Mouse (Mus musculus) midbrain, embryonic 16.5 days (tissue): ENCODE results near the gene Pax5. TPM values are rescaled to one million over a fixed set of nuclear protein-coding genes. Genes with fewer than 3 reads are reported as not detected.

Source experiments
- ATAC-seq: fragments of 200-750 bp; cut with Nextera tagmentation; 2 replicates; pipeline ENCODE4 v1.8.0; 2017; ENCODE audit warnings: moderate TSS enrichment
- H3K27ac ChIP-seq: fragments of 300-500 bp; sonication (generic); 2 replicates; pipeline ENCODE4 v1.5.1; 2014; ENCODE audit warnings: mild to moderate bottlenecking, low read length, mixed read lengths
- H3K27me3 ChIP-seq: fragments of 300-500 bp; sonication (generic); 2 replicates; pipeline ENCODE4 v1.6.1; 2014; ENCODE audit warnings: low read depth, low read length, mixed read lengths; ENCODE audit not compliant: control insufficient read depth, insufficient read depth
- H3K36me3 ChIP-seq: fragments of 300-500 bp; sonication (generic); 2 replicates; pipeline ENCODE4 v1.6.1; 2014; ENCODE audit warnings: mild to moderate bottlenecking, low read length, moderate library complexity, mixed read lengths; ENCODE audit not compliant: control insufficient read depth, insufficient read depth
- H3K4me1 ChIP-seq: fragments of 300-500 bp; sonication (generic); 2 replicates; pipeline ENCODE4 v1.6.1; 2014; ENCODE audit warnings: mild to moderate bottlenecking, low read length, mixed read lengths; ENCODE audit not compliant: control insufficient read depth, insufficient read depth
- H3K4me2 ChIP-seq: fragments of 300-500 bp; sonication (generic); 2 replicates; pipeline ENCODE4 v1.6.1; 2014; ENCODE audit warnings: mild to moderate bottlenecking, low read length, mixed read lengths
- H3K4me3 ChIP-seq: fragments of 300-500 bp; sonication (generic); 2 replicates; pipeline ENCODE4 v1.5.1; 2014; ENCODE audit warnings: low read depth, mild to moderate bottlenecking, low read length, moderate library complexity, mixed read lengths
- H3K9ac ChIP-seq: fragments of 300-500 bp; sonication (generic); 2 replicates; pipeline ENCODE4 v1.6.1; 2014; ENCODE audit warnings: low read depth, low read length, mixed read lengths
- H3K9me3 ChIP-seq: fragments of 300-500 bp; sonication (generic); replicated peaks from 2 replicates; pipeline ENCODE4 v1.6.1; 2014; ENCODE audit warnings: mild to moderate bottlenecking, low read length, mixed read lengths; ENCODE audit not compliant: control insufficient read depth, poor library complexity, severe bottlenecking
- WGBS: fragments of 180-500 bp; shearing (Covaris S2); extraction: QIAGEN DNeasy Blood & Tissue Kit; methylation state at CpG from one replicate; pipeline ENCODE4 v1.1.7; 2014; 5-methylcytosine and 5-hydroxymethylcytosine counted together
- microRNA-seq: library from miRNA; unstranded; fragments of <30 nt; microRNA quantifications from one replicate; pipeline ENCODE4, GENCODE M21; 2017
- polyA plus RNA-seq: library from polyadenylated mRNA; unstranded; fragments of >200 nt; fragmentation: Nextera tagmentation; extraction: Ambion mirVana; gene quantifications from 2 replicates; pipeline ENCODE4 v1.2.1, GENCODE M21; 2015

Pax5 gene
- polyA plus RNA-seq, 1 experiment from 2014 or later: 3.6 TPM

DNA sequence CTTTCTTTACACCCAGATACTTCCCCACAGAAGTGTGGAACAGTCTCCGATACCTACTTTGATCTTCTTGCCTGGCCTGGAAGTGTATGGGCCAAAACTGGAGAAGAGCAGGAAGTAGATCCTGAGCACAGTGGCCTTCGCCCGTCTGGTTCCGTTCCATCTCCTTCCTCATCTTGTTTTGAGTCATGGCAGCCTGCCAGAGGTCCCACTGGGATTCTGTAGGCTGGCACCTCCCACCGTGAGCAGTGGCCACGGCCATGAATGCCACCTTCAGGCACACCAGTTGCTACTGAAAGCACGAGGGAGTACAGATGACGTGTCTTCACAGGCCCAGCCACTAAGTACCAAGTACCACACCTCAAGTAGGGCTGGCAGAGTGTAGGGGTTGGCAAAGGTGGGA is 222.1 kb downstream of the Pax5 start:
- no peaks in the 10 kb centered on the region for H3K27me3 ChIP-seq
- no peak overlapping the region for H3K4me3 ChIP-seq
- no peaks in the 10 kb centered on the region for H3K4me1 ChIP-seq
- WGBS: 57% methylated on average over 8 of the region's 8 CpGs
- H3K4me2 ChIP-seq: no peak overlapping the region
- no peak for ATAC-seq
- no peak overlapping the region for H3K27ac ChIP-seq
- no peak overlapping the region for H3K9ac ChIP-seq
- H3K36me3 ChIP-seq: no peaks in the 10 kb centered on the region
- H3K9me3 ChIP-seq: no peaks in the 10 kb centered on the region

DNA sequence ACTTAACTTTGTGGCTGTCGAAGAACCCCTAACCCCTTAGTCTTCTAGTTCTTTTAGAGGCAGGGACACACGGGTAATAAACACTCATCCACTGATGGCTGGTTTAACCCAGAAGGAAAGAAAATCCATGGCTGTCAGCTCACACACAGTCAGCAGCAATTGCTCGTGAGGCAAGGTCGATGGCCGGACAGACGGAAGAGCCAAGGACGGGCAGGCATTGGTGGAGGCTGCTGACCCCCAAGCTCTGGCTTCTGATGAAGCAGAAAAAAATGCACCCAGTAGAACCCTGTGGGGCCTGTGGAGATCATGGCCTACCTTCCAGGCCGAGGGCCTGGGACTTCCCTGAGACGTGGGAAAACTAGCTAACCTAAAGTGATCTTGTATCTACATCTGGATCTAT is 227.4 kb downstream of the Pax5 start:
- Histone ChIP-seq H3K9me3 (no peaks in the 10 kb centered on the region), H3K4me1 (no peaks in the 10 kb centered on the region), H3K27ac (no peak overlapping the region), H3K4me3 (no peak overlapping the region), H3K4me2 (no peak overlapping the region), H3K36me3 (no peaks in the 10 kb centered on the region), H3K27me3 (no peaks in the 10 kb centered on the region), H3K9ac (no peak overlapping the region)
- no peak for ATAC-seq
- WGBS: 91% methylated on average over 9 of the region's 9 CpGs

DNA sequence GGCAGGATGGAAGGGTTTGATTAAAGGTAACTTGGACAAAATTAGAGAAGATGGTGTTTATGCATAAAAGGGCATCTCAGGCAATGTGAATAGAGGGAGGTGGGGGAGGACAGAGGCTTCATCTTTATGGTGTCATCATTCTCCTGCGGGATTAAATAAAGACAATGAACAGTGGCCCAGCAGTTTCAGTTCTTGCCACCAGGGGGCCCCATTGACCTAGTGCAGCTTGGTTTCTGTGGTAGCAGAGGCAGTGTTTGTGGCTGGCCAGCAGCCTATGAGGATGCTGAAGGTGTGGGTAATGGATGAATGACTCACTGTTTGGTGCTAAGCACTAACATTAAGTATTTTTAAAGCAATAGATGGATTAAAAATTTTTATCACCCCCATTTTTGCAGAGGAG is 230.5 kb downstream of the Pax5 start:
- H3K27ac ChIP-seq: no peak overlapping the region
- no peak overlapping the region for H3K9ac ChIP-seq
- no peak overlapping the region for H3K4me3 ChIP-seq
- H3K36me3 ChIP-seq: no peaks in the 10 kb centered on the region
- no peaks in the 10 kb centered on the region for H3K4me1 ChIP-seq
- H3K4me2 ChIP-seq: no peak overlapping the region
- WGBS: 97% methylated on average over 1 of the region's 1 CpGs
- ATAC-seq: no peak
- no peaks in the 10 kb centered on the region for H3K27me3 ChIP-seq
- H3K9me3 ChIP-seq: no peaks in the 10 kb centered on the region

Small RNA genes lying within 50 kb of the gene (microRNA-seq; reads per million reads assigned to microRNA genes)
- gene Mir5120: not detected

Other genes with a start within 250 kb of the Pax5 start
- gene Zcchc7, start 45.4 kb upstream of the Pax5 start, polyA plus RNA-seq: 31.2 and 34.7 TPM in 2 replicates